Mouse (Mus musculus) lung, embryonic 15.5 days (tissue): ENCODE data around the gene Hist1h2bg. TPM values are rescaled to one million over a fixed set of nuclear protein-coding genes. Genes with fewer than 3 reads are reported as not detected.
"Not testable (repeated sequence)": the region's sequence is repeated elsewhere in the genome, so short reads cannot be mapped to it uniquely, and the experiment has no call there.

Experiments used
- ATAC-seq: fragments of 200-750 bp; cut with Nextera tagmentation; 2 replicates; pipeline ENCODE4 v1.8.0; 2017; ENCODE audit warnings: moderate number of reproducible peaks, borderline replicate concordance; ENCODE audit not compliant: low FRiP score, low TSS enrichment; ENCODE audit errors: extremely low read depth
- H3K27ac ChIP-seq: fragments of 300-500 bp; sonication (generic); 2 replicates; pipeline ENCODE4 v1.5.1; 2015; ENCODE audit warnings: moderate library complexity, mild to moderate bottlenecking, inconsistent platforms
- H3K27me3 ChIP-seq: fragments of 300-500 bp; sonication (generic); 2 replicates; pipeline ENCODE4 v1.6.1; 2015; ENCODE audit warnings: inconsistent platforms
- H3K36me3 ChIP-seq: fragments of 300-500 bp; sonication (generic); 2 replicates; pipeline ENCODE4 v1.6.1; 2015; ENCODE audit warnings: inconsistent platforms
- H3K4me1 ChIP-seq: fragments of 300-500 bp; sonication (generic); 2 replicates; pipeline ENCODE4 v1.6.1; 2015; ENCODE audit warnings: inconsistent platforms
- H3K4me2 ChIP-seq: fragments of 300-500 bp; sonication (generic); 2 replicates; pipeline ENCODE4 v1.6.1; 2015; ENCODE audit warnings: inconsistent platforms, mild to moderate bottlenecking, moderate library complexity
- H3K4me3 ChIP-seq: fragments of 300-500 bp; sonication (generic); 2 replicates; pipeline ENCODE4 v1.5.1; 2015; ENCODE audit warnings: mild to moderate bottlenecking, inconsistent platforms
- H3K9ac ChIP-seq: fragments of 300-500 bp; sonication (generic); 2 replicates; pipeline ENCODE4 v1.6.1; 2015; ENCODE audit warnings: inconsistent platforms
- H3K9me3 ChIP-seq: fragments of 300-500 bp; sonication (generic); 2 replicates; pipeline ENCODE4 v1.6.1; 2016; ENCODE audit warnings: inconsistent platforms
- WGBS: fragments of 180-500 bp; shearing (Covaris S2); methylation state at CpG from one replicate; pipeline ENCODE4 v1.1.7; 2015; 5-methylcytosine and 5-hydroxymethylcytosine counted together
- polyA plus RNA-seq: library from polyadenylated mRNA; unstranded; fragments of >200 nt; fragmentation: Nextera tagmentation; extraction: Ambion mirVana; gene quantifications from 2 replicates; pipeline ENCODE4 v1.2.1, GENCODE M21; 2015

Gene Hist1h2bg
- polyA plus RNA-seq, 1 experiment from 2014 or later = 14.5 TPM

DNA sequence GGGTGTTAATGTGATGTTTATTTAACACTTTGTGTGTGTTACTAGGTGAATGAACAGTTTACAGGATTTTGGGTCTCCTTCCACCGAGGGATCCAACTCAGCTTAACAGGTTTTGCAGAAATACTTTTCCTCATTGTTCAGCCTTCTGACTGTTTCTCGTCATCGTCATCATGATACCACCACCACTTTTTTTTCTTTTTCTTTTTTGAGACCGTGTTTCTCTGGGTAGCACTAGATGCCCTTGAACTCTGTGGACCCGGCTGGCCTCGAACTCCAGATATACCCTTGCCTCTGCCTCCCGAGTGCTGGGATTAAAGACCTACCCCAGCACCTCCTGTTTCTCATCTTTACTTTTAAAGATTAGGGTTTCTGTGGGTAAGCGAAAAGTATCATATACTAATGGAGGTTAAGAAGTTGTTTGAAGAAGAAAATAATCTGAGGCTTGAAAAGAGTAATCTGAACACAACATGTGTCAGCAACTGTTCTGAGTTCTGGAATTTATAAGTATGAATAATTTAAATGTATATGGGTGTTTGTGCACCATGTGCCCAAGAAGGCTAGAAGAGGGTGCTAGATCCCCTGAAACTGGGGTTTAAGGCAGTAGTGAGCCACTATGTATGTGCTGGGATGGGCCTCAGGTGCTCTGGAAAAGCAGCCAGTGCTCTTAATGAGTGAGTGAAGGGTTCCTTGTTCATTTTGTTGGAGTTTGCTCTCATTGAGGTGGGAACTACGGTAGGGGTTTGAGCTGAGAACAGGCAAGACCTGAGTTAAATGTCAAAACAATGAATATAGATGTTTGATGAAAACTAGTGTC, 38.7 kb upstream of the Hist1h2bg start:
- 11% methylated on average over 9 of the region's 9 CpGs for WGBS
- ATAC-seq = no peak
- Histone ChIP-seq H3K27ac (peak overlapping the region; percentile 98), H3K36me3 (no peaks in the 10 kb centered on the region), H3K9me3 (no peaks in the 10 kb centered on the region), H3K27me3 (no peaks in the 10 kb centered on the region), H3K4me1 (peaks cover 39% of the 10 kb centered on the region), H3K4me2 (peak overlapping the region; percentile 66), H3K4me3 (peak overlapping the region; percentile 48), H3K9ac (peak overlapping the region; percentile 49)

DNA sequence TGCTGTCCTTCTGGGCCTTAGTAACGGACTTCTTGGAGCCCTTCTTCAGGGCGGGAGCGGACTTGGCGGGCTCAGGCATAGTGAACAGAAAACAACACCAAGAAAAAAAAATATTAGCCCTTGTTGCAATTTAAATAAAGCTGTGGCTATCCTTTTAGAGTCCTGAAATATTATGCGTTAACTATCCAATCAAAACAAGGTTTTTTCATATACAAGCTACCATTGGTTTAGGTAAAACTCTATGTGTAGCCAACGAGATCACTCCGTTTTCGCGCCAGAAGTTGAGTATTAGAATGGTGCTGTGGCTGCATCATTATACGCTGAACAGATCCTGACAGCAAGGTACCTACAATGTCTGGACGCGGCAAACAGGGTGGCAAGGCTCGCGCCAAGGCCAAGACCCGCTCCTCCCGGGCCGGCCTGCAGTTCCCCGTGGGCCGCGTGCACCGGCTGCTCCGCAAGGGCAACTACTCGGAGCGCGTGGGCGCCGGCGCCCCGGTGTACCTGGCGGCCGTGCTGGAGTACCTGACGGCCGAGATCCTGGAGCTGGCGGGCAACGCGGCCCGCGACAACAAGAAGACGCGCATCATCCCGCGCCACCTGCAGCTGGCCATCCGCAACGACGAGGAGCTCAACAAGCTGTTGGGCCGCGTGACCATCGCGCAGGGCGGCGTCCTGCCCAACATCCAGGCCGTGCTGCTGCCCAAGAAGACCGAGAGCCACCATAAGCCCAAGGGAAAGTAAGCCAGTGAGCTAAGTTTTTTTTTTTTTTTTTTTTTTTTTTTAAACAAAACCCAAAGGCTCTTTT, 37.4 kb upstream of the Hist1h2bg start, which contains the start of gene Hist1h2af:
TSS of gene Hist1h2af (plus strand) at position 347 of the 808 bp plus-strand sequence.
- not testable (repeated sequence) for H3K27me3 ChIP-seq, H3K36me3 ChIP-seq, H3K9me3 ChIP-seq
- peak within 1 kb of the TSS; percentile 48 for H3K4me3 ChIP-seq
- ATAC-seq = peak; percentile 53; the same call in 1 of the 2 replicates
- peaks cover 36% of the 10 kb centered on the region for H3K4me1 ChIP-seq
- H3K9ac ChIP-seq = peak within 1 kb of the TSS; percentile 61
- peak within 1 kb of the TSS; percentile 66 for H3K4me2 ChIP-seq
- peak within 1 kb of the TSS; percentile 98 for H3K27ac ChIP-seq
- WGBS = under 1% methylated on average over 28 of the region's 53 CpGs

DNA sequence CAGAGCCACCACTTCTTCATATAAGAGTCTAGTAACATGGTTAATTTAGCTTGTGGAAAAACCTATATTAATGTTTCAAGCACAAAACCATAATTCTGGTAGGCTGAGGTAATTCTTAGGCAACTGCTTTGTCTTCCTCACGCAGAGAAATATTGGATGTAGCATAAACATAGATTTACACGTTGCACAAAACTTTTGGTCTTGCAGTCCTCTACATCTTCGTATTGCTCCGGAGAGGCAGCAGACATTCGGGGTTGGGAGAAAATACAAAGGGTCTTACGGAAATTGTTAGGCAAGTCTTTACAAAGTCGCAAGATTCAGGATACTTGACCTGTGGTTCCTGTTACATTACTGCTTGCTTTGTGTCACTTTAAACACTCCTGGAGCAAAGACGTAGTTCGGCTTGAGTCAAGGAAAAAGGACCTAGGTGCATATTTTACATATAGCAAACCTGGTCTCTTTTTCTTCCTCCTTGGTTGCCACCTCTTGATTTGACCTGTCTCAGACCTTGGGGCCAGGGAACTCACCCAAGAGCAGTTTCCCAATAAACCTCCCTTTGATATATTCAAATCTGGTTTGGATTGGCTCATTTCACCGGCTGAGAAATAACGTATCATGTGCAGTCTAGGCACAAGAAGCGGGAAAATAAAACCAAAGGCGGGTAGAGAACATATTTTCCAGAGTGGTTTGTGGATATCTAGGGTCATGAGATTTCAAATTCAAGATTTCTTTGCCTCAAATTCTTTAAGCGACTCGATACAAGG, 36.6 kb upstream of the Hist1h2bg start:
- Histone ChIP-seq H3K36me3 (no peaks in the 10 kb centered on the region), H3K9ac (peak overlapping the region; percentile 61), H3K4me2 (peak overlapping the region; percentile 66), H3K27ac (peak overlapping the region; percentile 98), H3K4me3 (peak overlapping the region; percentile 48), H3K9me3 (no peaks in the 10 kb centered on the region), H3K27me3 (no peaks in the 10 kb centered on the region), H3K4me1 (peaks cover 31% of the 10 kb centered on the region)
- WGBS = 1% methylated on average over 15 of the region's 15 CpGs
- no peak for ATAC-seq

GRCm38 (mm10) chr13:23535137-23536075, 35.8 kb upstream of the Hist1h2bg start, which contains the start of gene Hist1h3g:
Gene Hist1h3g (plus strand): TSS chr13:23535422.
- Histone ChIP-seq H3K4me3 (peak within 1 kb of the TSS; percentile 48), H3K27ac (peak within 1 kb of the TSS; percentile 98), H3K4me2 (peak within 1 kb of the TSS; percentile 66), H3K9ac (peak within 1 kb of the TSS; percentile 61), H3K4me1 (peaks cover 31% of the 10 kb centered on the region)
- under 1% methylated on average over 41 of the region's 62 CpGs for WGBS
- not testable (repeated sequence) for H3K36me3 ChIP-seq, H3K9me3 ChIP-seq, H3K27me3 ChIP-seq
- ATAC-seq = peak; percentile 89

GRCm38 (mm10) chr13:23536076-23536822, 34.9 kb upstream of the Hist1h2bg start:
- Histone ChIP-seq H3K9me3 (no peaks in the 10 kb centered on the region), H3K27me3 (no peaks in the 10 kb centered on the region), H3K36me3 (no peaks in the 10 kb centered on the region), H3K27ac (peak overlapping the region; percentile 98), H3K9ac (peak overlapping the region; percentile 58), H3K4me3 (peak overlapping the region; percentile 48), H3K4me2 (peak overlapping the region; percentile 66), H3K4me1 (peaks cover 31% of the 10 kb centered on the region)
- 13% methylated on average over 7 of the region's 7 CpGs for WGBS
- ATAC-seq = no peak

GRCm38 (mm10) chr13:23537006-23537710, 34.0 kb upstream of the Hist1h2bg start:
- no peaks in the 10 kb centered on the region for H3K9me3 ChIP-seq
- 0 out of 2 replicates have a peak overlapping the region, but pooled peaks have one; percentile 41 for H3K27ac ChIP-seq
- peak overlapping the region; percentile 66 for H3K4me2 ChIP-seq
- H3K36me3 ChIP-seq = no peaks in the 10 kb centered on the region
- H3K27me3 ChIP-seq = no peaks in the 10 kb centered on the region
- H3K9ac ChIP-seq = peak overlapping the region; percentile 11; the same call in 1 of the 2 replicates
- no peak for ATAC-seq
- 41% methylated on average over 3 of the region's 3 CpGs for WGBS
- peaks cover 29% of the 10 kb centered on the region for H3K4me1 ChIP-seq
- H3K4me3 ChIP-seq = peak overlapping the region; percentile 48

DNA sequence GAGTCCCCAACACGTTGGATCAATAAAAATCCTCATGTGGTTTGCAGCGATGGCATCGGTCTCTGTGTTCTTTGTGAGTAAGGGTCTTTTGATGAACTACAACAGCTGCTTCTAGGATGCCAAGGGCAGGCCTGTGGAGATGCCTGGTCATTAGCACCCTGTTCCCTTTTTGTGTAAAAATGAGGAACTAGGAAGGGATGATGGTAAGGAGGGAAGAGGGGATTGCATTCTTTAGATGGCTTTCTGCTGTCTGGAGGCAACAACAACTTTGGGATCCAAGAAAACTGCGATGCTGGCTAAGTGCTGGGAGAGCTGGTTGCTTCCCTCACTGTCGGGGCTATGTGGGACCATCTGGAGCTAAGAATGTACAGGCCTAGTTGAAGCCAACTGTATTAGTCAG, 32.9 kb upstream of the Hist1h2bg start:
- no peak overlapping the region for H3K27ac ChIP-seq
- WGBS = 78% methylated on average over 5 of the region's 5 CpGs
- H3K4me3 ChIP-seq = no peak overlapping the region
- H3K9ac ChIP-seq = no peak overlapping the region
- H3K4me2 ChIP-seq = no peak overlapping the region
- no peak for ATAC-seq
- peaks cover 22% of the 10 kb centered on the region for H3K4me1 ChIP-seq
- H3K36me3 ChIP-seq = no peaks in the 10 kb centered on the region
- no peaks in the 10 kb centered on the region for H3K9me3 ChIP-seq
- H3K27me3 ChIP-seq = no peaks in the 10 kb centered on the region

DNA sequence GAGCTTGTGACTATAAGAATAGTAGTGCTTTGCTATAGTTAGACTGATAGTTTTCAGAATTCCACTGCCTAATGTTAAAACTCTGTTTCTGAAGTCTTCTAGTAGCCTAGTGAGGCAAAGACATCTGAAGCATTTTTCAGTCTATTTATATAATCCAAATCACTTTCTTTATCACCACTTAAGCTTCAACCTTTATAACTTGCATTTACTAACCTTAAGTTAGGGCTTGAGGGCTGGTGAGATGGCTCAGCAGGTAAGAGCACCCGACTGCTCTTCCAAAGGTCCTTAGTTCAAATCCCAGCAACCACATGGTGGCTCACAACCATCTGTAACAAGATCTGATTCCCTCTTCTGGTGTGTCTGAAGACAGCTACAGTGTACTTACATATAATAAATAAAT, 31.4 kb upstream of the Hist1h2bg start:
- WGBS = 55% methylated on average over 1 of the region's 1 CpGs
- ATAC-seq = not testable (repeated sequence)

DNA sequence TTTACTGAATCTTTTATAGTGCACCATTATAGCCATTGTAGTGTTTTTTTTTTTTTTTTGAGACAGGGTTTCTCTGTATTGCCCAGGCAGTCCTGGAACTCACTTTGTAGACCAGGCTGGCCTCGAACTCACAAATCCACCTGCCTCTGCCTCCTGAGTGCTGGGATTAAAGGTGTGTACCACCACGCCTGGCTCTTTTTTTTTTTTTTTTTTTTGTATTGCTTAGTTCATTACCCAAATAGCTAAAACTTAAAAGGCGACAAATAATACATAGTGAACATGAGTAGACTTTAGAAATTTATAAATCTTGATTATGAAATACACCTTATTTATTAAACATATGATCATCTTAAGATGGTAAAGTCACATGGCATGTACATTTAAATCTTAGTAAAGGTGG, 29.7 kb upstream of the Hist1h2bg start:
- Histone ChIP-seq H3K4me2 (no peak overlapping the region), H3K36me3 (no peaks in the 10 kb centered on the region), H3K9me3 (no peaks in the 10 kb centered on the region), H3K4me1 (peaks cover 12% of the 10 kb centered on the region), H3K9ac (no peak overlapping the region), H3K27ac (no peak overlapping the region), H3K4me3 (no peak overlapping the region), H3K27me3 (no peaks in the 10 kb centered on the region)
- ATAC-seq = no peak
- 70% methylated on average over 3 of the region's 3 CpGs for WGBS

More for the DNA sequence above, 31.4 kb upstream of the Hist1h2bg start:
- not testable (repeated sequence) for H3K4me3 ChIP-seq, H3K27ac ChIP-seq, H3K9ac ChIP-seq, H3K27me3 ChIP-seq, H3K4me2 ChIP-seq, H3K9me3 ChIP-seq, H3K36me3 ChIP-seq
- H3K4me1 ChIP-seq = peaks cover 17% of the 10 kb centered on the region
